Mouse (Mus musculus) spleen, embryonic (tissue): ENCODE measurements at regions not wholly inside any gene's neighbourhood (a gene's known extent, or its start where the extent isn't known, plus 50 kb on each side); places are given as distances from the start of the nearest gene placed in this dataset.
"Not testable (repeated sequence)": the region's sequence is repeated elsewhere in the genome, so short reads cannot be mapped to it uniquely, and the experiment has no call there.

Experiments used
- CTCF ChIA-PET: fragments of 350-600 bp; sonication (Branson Sonifier 250); formaldehyde crosslinking; loops from one replicate; lab custom pipeline; 2022; lab: Charles Lee

- CTCF ChIA-PET: interaction anchor here (0.7 to 0.8 kb wide), 2 partner anchors 128 to 655 kb away, joined by 3 to 15 read pairs; no protein-coding TSS in a partner anchor
Observed at GRCm38 (mm10) chr10:118599610-118600009, 158.8 kb downstream of the Ifng start.

GRCm38 (mm10) chr10:118602922-118603321 is 162.1 kb downstream of the Ifng start:
- CTCF ChIA-PET: interaction anchor here (0.6 kb wide), 1 partner anchor 177 kb away, joined by 4 read pairs; no protein-coding TSS in a partner anchor

GRCm38 (mm10) chr10:118603857-118604414 is 163.1 kb downstream of the Ifng start:
- CTCF ChIA-PET: interaction anchor here (0.6 kb wide), 1 partner anchor 176 kb away, joined by 4 read pairs; no protein-coding TSS in a partner anchor

- CTCF ChIA-PET: interaction anchor here (0.7 kb wide), 1 partner anchor 656 kb away, joined by 3 read pairs; no protein-coding TSS in a partner anchor
Observed at GRCm38 (mm10) chr10:118605156-118605821, 164.4 kb downstream of the Ifng start.

GRCm38 (mm10) chr10:118607418-118607817 is 166.6 kb downstream of the Ifng start:
- CTCF ChIA-PET: no interaction called here

- CTCF ChIA-PET: no interaction called here
Observed at GRCm38 (mm10) chr10:118608376-118609145, 167.7 kb downstream of the Ifng start.

GRCm38 (mm10) chr10:118609157-118609556 is 168.3 kb downstream of the Ifng start:
- CTCF ChIA-PET: no interaction called here

GRCm38 (mm10) chr10:118610868-118611461 is 170.1 kb downstream of the Ifng start:
- CTCF ChIA-PET: no interaction called here

- CTCF ChIA-PET: no interaction called here
Observed at GRCm38 (mm10) chr10:118612091-118612490, 171.2 kb downstream of the Ifng start.

- CTCF ChIA-PET: no interaction called here
Observed at GRCm38 (mm10) chr10:118613056-118613695, 172.3 kb downstream of the Ifng start.

GRCm38 (mm10) chr10:118614251-118614865 is 173.5 kb downstream of the Ifng start:
- CTCF ChIA-PET: no interaction called here

GRCm38 (mm10) chr10:118615131-118616020 is 174.5 kb downstream of the Ifng start:
- CTCF ChIA-PET: no interaction called here

- CTCF ChIA-PET: no interaction called here
Observed at GRCm38 (mm10) chr10:118616031-118616615, 175.3 kb downstream of the Ifng start.

GRCm38 (mm10) chr10:118617291-118618044 is 176.6 kb downstream of the Ifng start:
- CTCF ChIA-PET: no interaction called here

GRCm38 (mm10) chr10:118618251-118618650 is 177.4 kb downstream of the Ifng start:
- CTCF ChIA-PET: not testable (repeated sequence)

GRCm38 (mm10) chr10:118618766-118619600 is 178.1 kb downstream of the Ifng start:
- CTCF ChIA-PET: no interaction called here

- CTCF ChIA-PET: no interaction called here
Observed at GRCm38 (mm10) chr10:118619601-118620000, 178.8 kb downstream of the Ifng start.

GRCm38 (mm10) chr10:118620611-118621010 is 179.8 kb downstream of the Ifng start:
- CTCF ChIA-PET: interaction anchor here (0.6 kb wide), 1 partner anchor 329 kb away, joined by 3 read pairs; no protein-coding TSS in a partner anchor
